Mouse (Mus musculus) ES-E14 (cell line): ENCODE results near the gene Mrtfa. TPM values are rescaled to one million over a fixed set of nuclear protein-coding genes. Genes with fewer than 3 reads are reported as not detected.

ENCODE experiments used
- DNase-seq: peaks from one replicate; pipeline ENCODE4 v3.0.0-alpha.2; 2013; ENCODE audit warnings: low read depth, low spot score
- H3K27ac ChIP-seq: 2 replicates; pipeline ENCODE4 v1.5.1; 2012; ENCODE audit warnings: low read depth, mild to moderate bottlenecking, low read length, moderate library complexity, mixed read lengths; ENCODE audit not compliant: poor library complexity, insufficient read depth, severe bottlenecking
- H3K36me3 ChIP-seq: 2 replicates; pipeline ENCODE4 v1.6.1; 2012; ENCODE audit warnings: mild to moderate bottlenecking, low read length, moderate library complexity, mixed read lengths; ENCODE audit not compliant: control insufficient read depth, poor library complexity, insufficient read depth, severe bottlenecking
- H3K4me1 ChIP-seq, 2 experiments: fragments of 150-350 bp in 1 of 2; sonication (generic) in 1 of 2; 2 replicates each; pipeline ENCODE4 v1.6.1; 2012; ENCODE audit warnings: low read length in 2 of 2, mild to moderate bottlenecking in 1 of 2, mixed read lengths in 1 of 2; ENCODE audit not compliant: control insufficient read depth in 2 of 2, insufficient read depth in 2 of 2, poor library complexity in 1 of 2
- H3K4me3 ChIP-seq, 2 experiments: fragments of 150-350 bp in 1 of 2; sonication (generic) in 1 of 2; 2 replicates each; pipeline ENCODE4 v1.5.1; 2012; ENCODE audit warnings: low read length in 2 of 2, low read depth in 1 of 2, mild to moderate bottlenecking in 1 of 2, mixed read lengths in 1 of 2; ENCODE audit not compliant: insufficient read depth in 1 of 2, poor library complexity in 1 of 2, severe bottlenecking in 1 of 2
- H3K9ac ChIP-seq: 2 replicates; pipeline ENCODE4 v1.6.1; 2012; ENCODE audit warnings: low read depth, mild to moderate bottlenecking, low read length, mixed read lengths; ENCODE audit not compliant: poor library complexity, insufficient read depth, severe bottlenecking
- H3K9me3 ChIP-seq: fragments of 150-350 bp; sonication (generic); 2 replicates; pipeline ENCODE4 v1.6.1; 2012; ENCODE audit warnings: low read depth, mild to moderate bottlenecking, low read length; ENCODE audit not compliant: control insufficient read depth, insufficient read depth
- CHD2 ChIP-seq: IDR thresholded peaks from 2 replicates; pipeline ENCODE4 v1.6.1; 2014; ENCODE audit warnings: mild to moderate bottlenecking, low read depth, low read length, inconsistent platforms
- HCFC1 ChIP-seq: IDR thresholded peaks from 2 replicates; pipeline ENCODE4 v1.6.1; 2012; ENCODE audit warnings: low read length, inconsistent platforms, borderline replicate concordance; ENCODE audit not compliant: insufficient read depth
- MAFK ChIP-seq: IDR thresholded peaks from 2 replicates; pipeline ENCODE4 v1.6.1; 2014; ENCODE audit warnings: mild to moderate bottlenecking, low read depth, low read length, inconsistent platforms; ENCODE audit not compliant: insufficient read depth
- ZC3H11A ChIP-seq: IDR thresholded peaks from 2 replicates; pipeline ENCODE4 v1.6.1; 2012; ENCODE audit warnings: low read depth, mild to moderate bottlenecking, inconsistent platforms, low read length, borderline replicate concordance
- ZNF384 ChIP-seq: IDR thresholded peaks from 2 replicates; pipeline ENCODE4 v1.6.1; 2012; ENCODE audit warnings: low read depth, low read length, inconsistent platforms
- in situ Hi-C, 2 experiments: fragments of 600-800 bp; cut with MboI; formaldehyde crosslinking; loops; one replicate each; pipeline ENCODE4 v1.15.1; 2025; ENCODE audit warnings: low sequenced_read_pairs in 2 of 2, inconsistent platforms in 1 of 2; ENCODE audit not compliant: unreplicated experiment in 2 of 2
- total RNA-seq: library from RNA; depleted of rRNA; stranded (reverse); fragments of 300-350 nt; gene quantifications from 2 replicates; pipeline ENCODE4 v1.2.3, GENCODE M21; 2012

Mrtfa gene
- total RNA-seq, 1 experiment: 16.7 TPM

DNA sequence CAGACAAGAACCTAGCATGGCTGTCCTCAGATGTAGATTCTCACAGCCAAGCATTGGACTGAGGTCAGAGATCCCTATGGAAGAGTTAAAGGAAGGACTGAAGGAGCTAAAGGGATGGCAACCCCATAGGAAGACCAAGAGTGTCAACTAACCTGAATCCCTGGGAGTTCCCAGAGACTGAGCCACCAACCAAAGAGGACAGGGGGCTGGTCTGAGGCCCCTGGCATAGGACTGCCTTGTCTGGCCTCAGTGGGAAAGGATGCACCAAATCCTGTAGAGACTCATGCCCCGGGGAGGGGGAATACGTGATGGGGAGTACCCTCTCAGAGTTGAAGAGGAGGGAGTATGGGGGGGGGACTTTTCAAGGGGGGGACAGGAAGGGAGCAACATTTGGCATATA lies 56.8 kb downstream of the Mrtfa start:
- Histone ChIP-seq H3K27ac (no peak overlapping the region), H3K9ac (no peak overlapping the region), H3K9me3 (no peaks in the 10 kb centered on the region), H3K4me1 (peaks cover 0 to 6% of the 10 kb centered on the region in 2 experiments; a peak in 1 of 4 replicates), H3K36me3 (no peaks in the 10 kb centered on the region), H3K4me3 (no peak overlapping the region)
- in situ Hi-C loops: no loop called here
- no peak for TF ChIP-seq CHD2
- TF ChIP-seq MAFK: no peak
- no peak for TF ChIP-seq HCFC1
- TF ChIP-seq ZNF384: no peak
- TF ChIP-seq ZC3H11A: no peak
- no peak for DNase-seq

DNA sequence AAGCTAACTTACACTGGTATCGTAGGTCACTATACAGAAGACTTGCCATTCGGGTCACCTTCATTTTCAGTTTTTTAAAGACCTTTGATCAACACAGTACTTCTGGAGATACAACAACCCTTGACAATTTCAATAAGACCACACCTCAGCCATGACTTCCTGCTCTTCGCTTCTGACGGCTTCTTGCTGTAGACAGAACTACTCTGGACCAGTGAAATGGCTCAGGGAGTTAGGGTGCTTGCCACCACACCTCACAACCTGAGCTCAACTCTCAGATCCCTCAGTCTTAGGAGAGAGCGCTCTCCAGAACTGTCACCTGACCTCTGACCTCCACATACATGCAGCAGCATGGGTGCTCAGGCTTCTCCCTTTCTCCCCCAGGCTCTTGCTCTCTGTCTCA lies 59.4 kb downstream of the Mrtfa start:
- Histone ChIP-seq H3K9ac (no peak overlapping the region), H3K9me3 (no peaks in the 10 kb centered on the region), H3K27ac (no peak overlapping the region), H3K4me1 (peaks cover 0 to 3% of the 10 kb centered on the region in 2 experiments; a peak in 1 of 4 replicates), H3K36me3 (no peaks in the 10 kb centered on the region), H3K4me3 (no peak overlapping the region)
- DNase-seq: no peak
- in situ Hi-C loops: no loop called here
- no peak for TF ChIP-seq ZC3H11A
- TF ChIP-seq CHD2: no peak
- TF ChIP-seq ZNF384: no peak
- TF ChIP-seq MAFK: no peak
- no peak for TF ChIP-seq HCFC1

DNA sequence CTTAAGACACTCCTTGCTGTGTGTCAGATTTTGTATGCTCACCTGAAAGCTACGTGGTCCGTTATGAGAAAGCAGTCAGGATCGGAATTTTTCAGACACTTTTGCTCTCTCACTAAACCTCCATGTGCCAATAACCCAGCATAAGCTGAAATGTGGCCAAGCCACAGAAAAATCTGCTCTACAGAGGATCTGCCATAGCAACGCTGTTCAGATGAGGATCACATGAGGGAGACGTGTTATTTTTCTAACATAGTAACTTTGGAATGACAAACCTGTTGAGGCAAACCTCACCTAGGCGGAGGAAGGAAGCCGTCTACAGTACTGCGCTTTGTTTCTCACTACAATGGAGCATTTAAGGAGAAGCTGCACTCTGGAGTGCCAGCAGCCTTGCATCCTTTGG lies 60.6 kb downstream of the Mrtfa start:
- Histone ChIP-seq H3K4me1 (peaks cover 0 to 3% of the 10 kb centered on the region in 2 experiments; a peak in 1 of 4 replicates), H3K27ac (no peak overlapping the region), H3K9ac (no peak overlapping the region), H3K4me3 (no peak overlapping the region), H3K9me3 (no peaks in the 10 kb centered on the region), H3K36me3 (no peaks in the 10 kb centered on the region)
- TF ChIP-seq ZC3H11A (no peak), ZNF384 (no peak), MAFK (no peak), CHD2 (no peak), HCFC1 (no peak)
- no peak for DNase-seq
- in situ Hi-C loops: no loop called here

DNA sequence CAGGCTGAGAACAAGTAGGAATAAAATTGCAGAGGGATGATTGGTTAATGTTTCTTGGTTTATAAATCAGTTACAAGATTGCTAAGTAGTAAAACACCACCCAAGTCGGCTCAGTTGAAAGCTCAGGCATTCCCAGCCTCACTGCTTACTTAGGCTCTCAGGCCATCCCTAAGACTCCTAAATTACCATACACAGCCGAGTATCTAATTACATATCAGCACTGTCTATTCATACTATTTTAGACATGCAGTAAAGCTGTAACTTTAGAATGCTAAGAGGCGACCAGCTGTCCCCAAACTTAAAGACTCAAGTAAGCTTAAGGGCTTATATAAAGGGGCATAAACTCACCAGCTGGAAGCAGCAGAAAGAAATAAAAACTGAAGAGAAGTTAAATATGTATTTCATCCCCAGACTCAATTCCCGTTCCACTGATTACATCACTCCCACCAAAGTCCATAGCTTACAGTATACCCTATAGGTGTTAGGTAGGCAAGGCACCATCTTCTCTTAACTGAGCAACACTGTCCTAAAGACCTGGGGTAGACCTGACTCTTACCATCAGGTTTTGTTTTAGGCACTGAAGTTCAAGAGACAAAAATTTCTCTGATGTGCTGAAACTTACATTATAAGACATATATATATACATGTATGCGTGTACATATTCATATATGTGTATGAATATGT lies 62.3 kb downstream of the Mrtfa start:
- Histone ChIP-seq H3K9ac (no peak overlapping the region), H3K4me3 (no peak overlapping the region), H3K9me3 (no peaks in the 10 kb centered on the region), H3K36me3 (no peaks in the 10 kb centered on the region), H3K27ac (no peak overlapping the region), H3K4me1 (peaks cover 0 to 3% of the 10 kb centered on the region in 2 experiments; a peak in 1 of 4 replicates)
- in situ Hi-C loops: no loop called here
- no peak for TF ChIP-seq HCFC1
- no peak for TF ChIP-seq MAFK
- no peak for TF ChIP-seq ZNF384
- no peak for TF ChIP-seq CHD2
- no peak for TF ChIP-seq ZC3H11A
- DNase-seq: no peak

DNA sequence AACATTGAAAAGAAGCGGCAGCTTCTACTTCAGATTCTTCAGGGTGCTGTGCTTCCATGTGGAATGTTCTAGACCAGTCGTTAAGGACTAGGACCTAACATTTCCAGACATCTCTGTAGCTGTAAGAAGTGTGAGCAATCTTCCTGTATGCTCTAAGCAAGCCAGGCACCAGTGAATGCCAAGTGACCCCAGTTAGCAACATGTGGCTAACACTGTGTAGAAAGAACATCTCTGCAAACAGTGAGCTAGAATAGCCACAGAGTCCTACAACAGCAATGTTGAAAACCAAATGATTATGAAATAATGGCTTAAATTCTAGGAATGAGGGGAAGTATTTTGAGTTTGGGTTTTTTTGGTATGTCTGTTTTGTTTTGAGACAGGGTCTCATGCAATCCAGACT lies 66.3 kb downstream of the Mrtfa start:
- peaks cover 0 to 2% of the 10 kb centered on the region in 2 experiments; a peak in 1 of 4 replicates for H3K4me1 ChIP-seq
- H3K27ac ChIP-seq: no peak overlapping the region
- DNase-seq: no peak
- no peak overlapping the region for H3K9ac ChIP-seq
- in situ Hi-C loops: no loop called here
- no peak overlapping the region for H3K4me3 ChIP-seq
- H3K36me3 ChIP-seq: no peaks in the 10 kb centered on the region
- H3K9me3 ChIP-seq: no peaks in the 10 kb centered on the region
- TF ChIP-seq ZC3H11A (no peak), MAFK (no peak), ZNF384 (no peak), CHD2 (no peak)
